Mouse (Mus musculus) midbrain, embryonic 13.5 days (tissue): Measurements from ENCODE around the gene Aldh9a1. TPM values are rescaled to one million over a fixed set of nuclear protein-coding genes. Genes with fewer than 3 reads are reported as not detected.

Experiments used
- microRNA-seq: library from miRNA; unstranded; fragments of <30 nt; microRNA quantifications from one replicate; pipeline ENCODE4, GENCODE M21; 2016
- polyA plus RNA-seq: library from polyadenylated mRNA; unstranded; fragments of >200 nt; fragmentation: Nextera tagmentation; extraction: Ambion mirVana; gene quantifications from 2 replicates; pipeline ENCODE4 v1.2.1, GENCODE M21; 2015

Aldh9a1 gene
- polyA plus RNA-seq, 1 experiment from 2014 or later: 28.1 TPM

Small RNAs within 50 kb of the gene (microRNA-seq; reads per million reads assigned to microRNA genes)
- gene Gm25911: 1.4 reads per million

Other genes with a start within 250 kb of the Aldh9a1 start
- 67.6 and 70.1 TPM in 2 replicates for gene Uck2, start 64.7 kb upstream of the Aldh9a1 start, polyA plus RNA-seq
- gene Tmco1, start 41.6 kb upstream of the Aldh9a1 start, polyA plus RNA-seq: 75.3 and 76.9 TPM in 2 replicates
- gene Mgst3, start 43.9 kb downstream of the Aldh9a1 start, polyA plus RNA-seq: 80.2 and 83.6 TPM in 2 replicates
- 0.27 TPM in 1 of 2 replicates, not detected in the other for gene Lrrc52, start 116.8 kb downstream of the Aldh9a1 start, polyA plus RNA-seq
- gene Rxrg, start 248.4 kb downstream of the Aldh9a1 start, polyA plus RNA-seq: 4.1 and 4.8 TPM in 2 replicates